Mouse (Mus musculus) heart, embryonic 11.5 days (tissue): ENCODE measurements around the gene Gm42417. TPM values are rescaled to one million over a fixed set of nuclear protein-coding genes. Genes with fewer than 3 reads are reported as not detected.

Experiments
- ATAC-seq: fragments of 200-750 bp; cut with Nextera tagmentation; replicated peaks from 2 replicates; pipeline ENCODE4 v1.8.0; 2017; ENCODE audit warnings: moderate library complexity; ENCODE audit not compliant: insufficient number of reproducible peaks, low FRiP score, low TSS enrichment
- H3K27ac ChIP-seq: fragments of 300-500 bp; sonication (generic); 2 replicates; pipeline ENCODE4 v1.5.1; 2014; ENCODE audit warnings: mild to moderate bottlenecking, low read depth, low read length
- H3K27me3 ChIP-seq: fragments of 300-500 bp; sonication (generic); 2 replicates; pipeline ENCODE4 v1.6.1; 2014; ENCODE audit warnings: mild to moderate bottlenecking, low read length, mixed read lengths; ENCODE audit not compliant: control insufficient read depth, insufficient read depth
- H3K36me3 ChIP-seq: fragments of 300-500 bp; sonication (generic); 2 replicates; pipeline ENCODE4 v1.6.1; 2014; ENCODE audit warnings: mild to moderate bottlenecking, low read length, moderate library complexity, mixed read lengths; ENCODE audit not compliant: control insufficient read depth, insufficient read depth
- H3K4me1 ChIP-seq: fragments of 300-500 bp; sonication (generic); 2 replicates; pipeline ENCODE4 v1.6.1; 2014; ENCODE audit warnings: low read length; ENCODE audit not compliant: control insufficient read depth, insufficient read depth
- H3K4me2 ChIP-seq: fragments of 300-500 bp; sonication (generic); 2 replicates; pipeline ENCODE4 v1.6.1; 2014; ENCODE audit warnings: mild to moderate bottlenecking, moderate library complexity
- H3K4me3 ChIP-seq: fragments of 300-500 bp; sonication (generic); 2 replicates; pipeline ENCODE4 v1.5.1; 2014; ENCODE audit warnings: low read depth, low read length
- H3K9ac ChIP-seq: fragments of 300-500 bp; sonication (generic); 2 replicates; pipeline ENCODE4 v1.6.1; 2014; ENCODE audit warnings: mild to moderate bottlenecking, low read depth, low read length, moderate library complexity
- H3K9me3 ChIP-seq: fragments of 300-500 bp; sonication (generic); replicated peaks from 2 replicates; pipeline ENCODE4 v1.6.1; 2016; ENCODE audit warnings: low read length; ENCODE audit not compliant: control insufficient read depth
- WGBS: fragments of 180-500 bp; shearing (Covaris S2); extraction: QIAGEN DNeasy Blood & Tissue Kit; methylation state at CpG from one replicate; pipeline ENCODE4 v1.1.7; 2014; ENCODE audit not compliant: insufficient replicate concordance; 5-methylcytosine and 5-hydroxymethylcytosine counted together
- polyA plus RNA-seq: library from polyadenylated mRNA; unstranded; fragments of >200 nt; fragmentation: Nextera tagmentation; extraction: Ambion mirVana; gene quantifications from 2 replicates; pipeline ENCODE4 v1.2.1, GENCODE M21; 2014

Gm42417 gene
- polyA plus RNA-seq, 1 experiment from 2014 or later: not detected

- no peak for ATAC-seq
- H3K9ac ChIP-seq: no peak overlapping the region
- H3K27me3 ChIP-seq: no peaks in the 10 kb centered on the region
- no peak overlapping the region for H3K4me3 ChIP-seq
- H3K36me3 ChIP-seq: no peaks in the 10 kb centered on the region; the same call in 1 of the 2 replicates
- peaks cover 32% of the 10 kb centered on the region for H3K4me1 ChIP-seq
- H3K4me2 ChIP-seq: no peak overlapping the region
- no peak overlapping the region for H3K27ac ChIP-seq
- whole genome bisulfite sequencing: 75% methylated on average over 6 of the region's 6 CpGs
- no peaks in the 10 kb centered on the region for H3K9me3 ChIP-seq
Measured at GRCm38 (mm10) chr1:36534595-36535058, 4.6 kb downstream of the Gm42417 start.

GRCm38 (mm10) chr1:36533546-36533945 is 5.7 kb downstream of the Gm42417 start:
- no peak for ATAC-seq
- H3K9ac ChIP-seq: no peak overlapping the region
- no peak overlapping the region for H3K4me2 ChIP-seq
- H3K27me3 ChIP-seq: no peaks in the 10 kb centered on the region
- no peaks in the 10 kb centered on the region for H3K9me3 ChIP-seq
- peaks cover 25% of the 10 kb centered on the region for H3K4me1 ChIP-seq
- WGBS: 60% methylated on average over 6 of the region's 6 CpGs
- peak overlapping the region; percentile 22; the same call in 1 of the 2 replicates for H3K27ac ChIP-seq
- H3K36me3 ChIP-seq: no peaks in the 10 kb centered on the region; the same call in 1 of the 2 replicates
- no peak overlapping the region for H3K4me3 ChIP-seq

GRCm38 (mm10) chr1:36531461-36531860 is 7.8 kb downstream of the Gm42417 start:
- H3K4me2 ChIP-seq: no peak overlapping the region
- no peaks in the 10 kb centered on the region; the same call in 1 of the 2 replicates for H3K36me3 ChIP-seq
- ATAC-seq: no peak
- no peak overlapping the region for H3K4me3 ChIP-seq
- WGBS: 86% methylated on average over 12 of the region's 12 CpGs
- H3K4me1 ChIP-seq: peaks cover 23% of the 10 kb centered on the region
- H3K9ac ChIP-seq: no peak overlapping the region
- no peaks in the 10 kb centered on the region for H3K9me3 ChIP-seq
- no peak overlapping the region for H3K27ac ChIP-seq
- H3K27me3 ChIP-seq: no peaks in the 10 kb centered on the region

GRCm38 (mm10) chr1:36530962-36531361 is 8.3 kb downstream of the Gm42417 start:
- H3K4me2 ChIP-seq: no peak overlapping the region
- no peaks in the 10 kb centered on the region; the same call in 1 of the 2 replicates for H3K36me3 ChIP-seq
- H3K4me3 ChIP-seq: no peak overlapping the region
- H3K9me3 ChIP-seq: no peaks in the 10 kb centered on the region
- no peak for ATAC-seq
- H3K4me1 ChIP-seq: peaks cover 18% of the 10 kb centered on the region
- WGBS: 90% methylated on average over 7 of the region's 7 CpGs
- H3K27ac ChIP-seq: no peak overlapping the region
- H3K27me3 ChIP-seq: no peaks in the 10 kb centered on the region
- H3K9ac ChIP-seq: no peak overlapping the region

GRCm38 (mm10) chr1:36530485-36530884 is 8.7 kb downstream of the Gm42417 start:
- peaks cover 13% of the 10 kb centered on the region for H3K4me1 ChIP-seq
- WGBS: 84% methylated on average over 8 of the region's 8 CpGs
- H3K27ac ChIP-seq: no peak overlapping the region

GRCm38 (mm10) chr1:36529875-36530274 is 9.4 kb downstream of the Gm42417 start:
- Histone ChIP-seq H3K4me2 (no peak overlapping the region), H3K4me3 (no peak overlapping the region), H3K9ac (no peak overlapping the region), H3K27ac (no peak overlapping the region), H3K9me3 (no peaks in the 10 kb centered on the region), H3K27me3 (no peaks in the 10 kb centered on the region), H3K36me3 (peaks cover 5% of the 10 kb centered on the region; the same call in 1 of the 2 replicates), H3K4me1 (peaks cover 11% of the 10 kb centered on the region)
- no peak for ATAC-seq
- WGBS: 93% methylated on average over 4 of the region's 4 CpGs

More at GRCm38 (mm10) chr1:36530485-36530884, 8.7 kb downstream of the Gm42417 start:
- Histone ChIP-seq H3K9me3 (no peaks in the 10 kb centered on the region), H3K4me2 (no peak overlapping the region), H3K36me3 (no peaks in the 10 kb centered on the region; the same call in 1 of the 2 replicates), H3K9ac (no peak overlapping the region), H3K27me3 (no peaks in the 10 kb centered on the region), H3K4me3 (no peak overlapping the region)
- no peak for ATAC-seq

GRCm38 (mm10) chr1:36529274-36529673 is 10.0 kb downstream of the Gm42417 start:
- Histone ChIP-seq H3K9me3 (no peaks in the 10 kb centered on the region), H3K27ac (no peak overlapping the region), H3K4me3 (no peak overlapping the region), H3K27me3 (no peaks in the 10 kb centered on the region), H3K4me1 (peaks cover 8% of the 10 kb centered on the region; the same call in 1 of the 2 replicates), H3K4me2 (no peak overlapping the region), H3K9ac (no peak overlapping the region), H3K36me3 (peaks cover 8% of the 10 kb centered on the region)
- ATAC-seq: no peak
- WGBS: 88% methylated on average over 4 of the region's 4 CpGs

- H3K27me3 ChIP-seq: no peaks in the 10 kb centered on the region
- no peaks in the 10 kb centered on the region for H3K9me3 ChIP-seq
- ATAC-seq: no peak
- H3K4me3 ChIP-seq: no peak overlapping the region
- no peak overlapping the region for H3K9ac ChIP-seq
- H3K27ac ChIP-seq: no peak overlapping the region
- peaks cover 10% of the 10 kb centered on the region for H3K36me3 ChIP-seq
- H3K4me2 ChIP-seq: no peak overlapping the region
- peaks cover 2% of the 10 kb centered on the region; the same call in 1 of the 2 replicates for H3K4me1 ChIP-seq
- WGBS: 26% methylated on average over 1 of the region's 1 CpGs
Measured at GRCm38 (mm10) chr1:36528351-36528750, 10.9 kb downstream of the Gm42417 start.

GRCm38 (mm10) chr1:36526903-36527302 is 12.3 kb downstream of the Gm42417 start:
- H3K36me3 ChIP-seq: peaks cover 10% of the 10 kb centered on the region
- H3K9me3 ChIP-seq: no peaks in the 10 kb centered on the region
- H3K27ac ChIP-seq: no peak overlapping the region
- H3K4me1 ChIP-seq: peaks cover 2% of the 10 kb centered on the region; the same call in 1 of the 2 replicates
- WGBS: 87% methylated on average over 10 of the region's 10 CpGs
- no peak overlapping the region for H3K4me3 ChIP-seq
- H3K4me2 ChIP-seq: no peak overlapping the region
- no peaks in the 10 kb centered on the region for H3K27me3 ChIP-seq
- H3K9ac ChIP-seq: no peak overlapping the region
- no peak for ATAC-seq
